Mouse (Mus musculus) layer of hippocampus, adult 8-10 months (tissue): ENCODE measurements around the gene Rnf44. TPM values are rescaled to one million over a fixed set of nuclear protein-coding genes. Genes with fewer than 3 reads are reported as not detected.
A peak's percentile ranks its signal among the peaks of the same experiment; 100 is the strongest.

ENCODE experiments used
- DNase-seq, 2 experiments: peaks; one replicate each; pipeline ENCODE4 v3.0.0; 2022; ENCODE audit warnings: low spot score in 2 of 2
- total RNA-seq, 4 experiments: library from RNA; stranded (reverse); gene quantifications; 2 replicates each; pipeline ENCODE4 v1.2.4; 2022

Gene Rnf44
- total RNA-seq, 4 experiments from 2014 or later = 130 to 151 (median 140) TPM

- DNase-seq = peak; percentile 67 to 71
Observed at GRCm38 (mm10) chr13:54687096-54687495, 6.6 kb downstream of the Rnf44 start.

GRCm38 (mm10) chr13:54686139-54687053 lies 7.3 kb downstream of the Rnf44 start:
- DNase-seq = no peak

DNA sequence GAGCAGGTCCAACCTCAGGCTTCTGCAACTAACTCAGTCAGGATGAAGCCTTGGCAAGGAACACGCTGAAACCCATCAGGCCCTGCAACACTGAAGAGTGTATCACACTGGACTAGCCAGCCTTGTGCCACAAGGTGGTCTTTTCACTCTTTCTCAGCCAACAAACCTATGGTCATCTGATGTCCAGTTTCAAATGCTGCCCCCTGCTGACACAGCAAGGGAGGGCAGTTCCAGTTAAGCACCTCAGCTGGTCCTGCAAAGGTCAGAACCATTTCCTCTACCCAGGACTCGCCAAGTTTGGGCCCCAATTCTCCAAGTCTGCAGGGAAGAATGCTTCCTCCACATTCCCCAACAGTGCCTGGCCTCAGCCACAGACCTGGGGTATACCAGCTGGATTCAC lies 8.5 kb downstream of the Rnf44 start:
- no peak for DNase-seq

GRCm38 (mm10) chr13:54684140-54684896 lies 9.4 kb downstream of the Rnf44 start:
- no peak for DNase-seq

GRCm38 (mm10) chr13:54683301-54683700 lies 10.4 kb downstream of the Rnf44 start:
- DNase-seq = no peak

- no peak for DNase-seq
Observed at GRCm38 (mm10) chr13:54681291-54681690, 12.4 kb downstream of the Rnf44 start.

DNA sequence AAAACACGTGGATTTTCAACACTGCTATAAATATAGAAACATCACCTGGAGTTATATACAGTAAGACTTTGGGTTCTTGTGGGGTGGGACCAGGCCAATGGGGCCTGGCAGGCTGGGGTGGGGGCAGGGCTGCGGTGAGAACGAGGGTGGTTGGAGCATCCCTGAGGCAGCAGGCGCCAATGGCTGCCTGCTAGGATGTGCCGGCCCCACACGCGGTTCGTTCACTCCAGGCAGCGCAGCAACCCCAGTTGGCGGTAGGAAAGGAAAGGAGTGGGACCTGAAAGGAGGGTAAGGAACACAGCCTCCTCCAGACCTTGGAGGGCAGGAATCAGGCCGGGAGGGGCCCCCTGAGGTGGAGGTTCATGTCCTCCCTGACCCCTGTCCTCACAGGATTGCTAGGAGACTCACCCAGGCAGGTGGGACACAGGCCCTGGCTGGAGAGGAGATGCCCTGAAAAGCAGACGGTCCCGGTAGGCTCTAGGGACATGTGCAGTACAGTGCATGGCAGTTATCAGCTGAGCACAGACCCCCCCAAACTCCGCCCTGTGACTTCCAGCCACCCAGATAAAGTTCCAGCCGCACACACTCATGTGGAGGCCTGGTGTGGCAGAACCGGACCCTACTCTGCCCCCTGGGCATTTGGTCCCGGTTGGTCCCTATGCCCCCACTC lies 13.4 kb downstream of the Rnf44 start:
- DNase-seq = no peak

DNA sequence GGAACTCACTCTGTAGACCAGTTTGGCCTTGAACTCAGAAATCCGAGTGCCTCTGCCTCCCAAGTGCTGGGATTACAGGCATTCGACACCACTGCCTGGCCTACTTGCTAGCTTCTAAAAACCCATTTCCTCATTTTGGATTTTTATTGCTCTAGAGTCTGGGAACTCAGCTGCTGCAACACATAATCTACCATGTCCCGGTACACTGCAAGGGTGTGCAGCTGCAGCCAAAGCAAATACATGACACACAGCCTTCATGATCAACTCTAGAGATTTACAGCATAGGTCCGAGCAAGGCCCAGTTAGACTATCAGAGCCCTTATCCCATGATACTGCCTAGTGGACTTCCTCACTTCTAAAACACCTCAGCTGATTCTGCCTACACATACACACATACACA lies 15.4 kb downstream of the Rnf44 start:
- no peak for DNase-seq

- DNase-seq = no peak
Observed at GRCm38 (mm10) chr13:54675895-54676590, 17.7 kb downstream of the Rnf44 start.

DNA sequence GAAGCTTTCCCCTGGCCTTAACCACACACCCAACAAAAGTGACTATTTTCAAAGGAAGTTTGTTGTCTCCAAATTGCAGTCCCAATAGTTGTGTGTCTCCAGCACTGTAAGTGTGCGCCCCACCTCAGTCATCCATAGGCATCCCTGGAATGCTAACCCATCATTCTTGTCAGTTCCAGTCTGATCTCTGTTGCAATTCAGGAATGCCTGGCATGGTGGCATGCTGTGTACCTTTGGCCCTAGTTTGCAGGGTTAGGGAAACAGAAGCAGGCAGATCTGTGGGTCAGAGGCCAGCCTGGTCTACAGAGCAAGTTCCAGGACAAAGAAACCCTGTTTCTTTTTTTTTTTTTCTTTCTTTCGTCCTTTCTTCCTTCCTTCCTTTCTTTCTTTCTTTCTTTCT lies 23.2 kb downstream of the Rnf44 start:
- no peak for DNase-seq

- DNase-seq = no peak
Observed at GRCm38 (mm10) chr13:54665062-54665461, 28.6 kb downstream of the Rnf44 start.

DNA sequence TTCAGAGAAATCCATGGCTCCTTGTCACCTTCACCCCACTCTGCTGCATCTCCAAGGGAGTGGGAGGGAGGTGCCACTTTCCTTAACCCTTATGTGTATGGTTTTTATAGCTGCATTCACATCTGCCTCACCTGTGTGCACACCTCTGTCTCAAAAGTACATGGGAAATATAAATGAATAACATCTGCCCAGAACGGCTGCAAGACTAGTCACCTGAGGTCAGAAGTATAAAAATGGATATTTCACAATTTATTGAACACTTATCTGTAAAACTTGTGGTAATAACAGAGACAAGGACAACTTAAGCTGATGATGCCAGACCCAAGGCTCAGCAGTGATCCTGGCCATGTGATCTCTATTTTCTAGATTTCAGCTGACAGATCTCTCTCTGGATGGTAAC lies 29.2 kb downstream of the Rnf44 start:
- no peak for DNase-seq

GRCm38 (mm10) chr13:54663999-54664398 lies 29.7 kb downstream of the Rnf44 start:
- no peak for DNase-seq

DNA sequence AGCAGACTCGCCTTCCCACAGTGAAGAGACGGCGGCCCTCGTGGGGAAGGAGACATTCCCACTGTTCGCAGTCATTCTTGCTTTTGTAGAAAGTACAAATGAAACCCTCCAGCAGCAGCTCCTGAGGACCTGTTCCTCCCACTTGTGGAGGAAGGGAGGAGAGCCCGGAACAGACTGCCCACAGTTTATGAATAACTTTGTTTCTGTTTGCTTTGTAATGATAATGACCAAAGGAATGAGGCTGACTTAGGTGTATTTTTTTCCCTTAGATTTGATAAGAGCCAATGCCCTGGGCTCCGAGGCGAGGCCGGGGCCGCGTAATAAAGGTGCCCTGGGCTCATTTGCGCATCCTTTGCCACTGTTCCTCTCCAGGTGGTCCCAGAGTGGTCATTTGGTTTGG lies 32.3 kb downstream of the Rnf44 start:
- no peak for DNase-seq

GRCm38 (mm10) chr13:54660877-54661276 lies 32.8 kb downstream of the Rnf44 start:
- no peak for DNase-seq

DNA sequence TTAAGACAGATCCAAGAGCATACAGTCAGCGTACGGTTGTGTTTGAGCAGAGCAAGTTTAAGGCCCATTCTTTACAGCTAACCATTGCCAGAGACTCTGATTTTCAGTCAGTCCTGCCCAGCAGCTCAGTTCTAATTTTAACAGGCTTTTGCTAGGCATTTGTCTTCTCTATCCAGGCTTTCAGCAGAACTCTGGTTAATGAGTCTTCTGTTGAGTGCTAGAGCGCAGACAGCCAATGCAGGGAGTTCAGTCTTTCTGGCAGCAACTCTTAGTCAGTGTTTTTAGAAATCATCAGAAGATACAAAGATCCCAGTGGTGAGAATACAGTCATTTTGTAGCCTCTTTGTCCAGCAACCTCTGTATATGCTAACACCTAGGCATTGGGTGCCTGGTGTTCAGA lies 43.2 kb downstream of the Rnf44 start:
- no peak for DNase-seq

DNA sequence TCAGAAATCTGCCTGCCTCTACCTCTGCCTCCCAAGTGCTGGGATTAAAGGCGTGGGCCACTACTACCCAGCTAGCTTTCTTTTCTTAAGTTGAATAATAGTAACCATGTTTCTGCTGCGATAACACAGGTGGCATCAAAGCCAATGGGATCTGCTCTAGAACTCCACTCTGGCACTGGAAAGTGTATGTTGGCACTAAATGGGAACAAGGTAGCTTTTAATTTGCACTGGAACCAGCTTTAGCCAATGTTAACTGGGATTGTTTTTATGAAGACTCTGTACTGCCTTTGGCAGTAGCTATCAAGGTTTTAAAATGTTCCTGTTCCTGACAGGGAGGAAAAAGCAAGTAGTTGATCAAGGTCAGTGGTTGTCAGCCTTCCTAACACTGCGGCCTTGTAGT lies 58.7 kb downstream of the Rnf44 start:
- DNase-seq = no peak

GRCm38 (mm10) chr13:54632731-54633277 lies 60.9 kb downstream of the Rnf44 start:
- DNase-seq = no peak
